Mouse (Mus musculus): ENCODE results near the gene Kntc1. TPM values are rescaled to one million over a fixed set of nuclear protein-coding genes. Genes with fewer than 3 reads are reported as not detected.

Gene Kntc1
- polyA plus RNA-seq, 1 experiment from 2014 or later, result 30.8 TPM

DNA sequence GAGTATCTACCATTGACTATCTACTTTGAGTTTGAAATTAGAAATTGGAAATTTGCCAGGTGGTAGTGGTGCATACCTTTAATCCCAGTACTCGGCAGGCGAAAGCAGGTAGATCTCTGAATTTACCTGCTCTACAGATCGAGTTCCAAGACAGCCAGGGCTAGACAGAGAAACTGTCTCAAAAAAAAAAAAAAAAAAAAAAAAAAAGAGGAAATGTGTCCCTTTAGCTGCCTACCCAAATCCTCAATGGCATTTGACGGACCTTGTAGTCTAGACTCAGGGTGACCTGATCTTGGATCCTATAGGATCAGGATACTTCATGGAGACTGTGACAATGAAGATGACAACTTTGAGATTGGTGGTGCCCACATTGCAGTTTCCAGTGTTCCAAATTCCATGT is 116.9 kb downstream of the Kntc1 start:
- ATAC-seq (ENCODE audit: insufficient read depth, low FRiP score, low TSS enrichment) (no peak), DNase-seq (ENCODE audit: low spot score) (no peak)
- H3K4me1 ChIP-seq (ENCODE audit: control insufficient read depth, insufficient read depth, low read length), result no peaks in the 10 kb centered on the region
- H3K27me3 ChIP-seq (ENCODE audit: control insufficient read depth, insufficient read depth, low read length), result no peaks in the 10 kb centered on the region
- H3K9ac ChIP-seq (ENCODE audit: low read length), result no peak overlapping the region
- H3K4me3 ChIP-seq (ENCODE audit: low read depth, low read length), result no peak overlapping the region
- WGBS, result 91% methylated on average over 4 of the region's 4 CpGs
- no peaks in the 10 kb centered on the region for H3K36me3 ChIP-seq (ENCODE audit: control insufficient read depth, insufficient read depth, low read length)
- no peak overlapping the region for H3K27ac ChIP-seq (ENCODE audit: low read depth, low read length)
- H3K9me3 ChIP-seq (ENCODE audit: control insufficient read depth, low read length), result no peaks in the 10 kb centered on the region
- no peak overlapping the region for H3K4me2 ChIP-seq (ENCODE audit: low read depth)

DNA sequence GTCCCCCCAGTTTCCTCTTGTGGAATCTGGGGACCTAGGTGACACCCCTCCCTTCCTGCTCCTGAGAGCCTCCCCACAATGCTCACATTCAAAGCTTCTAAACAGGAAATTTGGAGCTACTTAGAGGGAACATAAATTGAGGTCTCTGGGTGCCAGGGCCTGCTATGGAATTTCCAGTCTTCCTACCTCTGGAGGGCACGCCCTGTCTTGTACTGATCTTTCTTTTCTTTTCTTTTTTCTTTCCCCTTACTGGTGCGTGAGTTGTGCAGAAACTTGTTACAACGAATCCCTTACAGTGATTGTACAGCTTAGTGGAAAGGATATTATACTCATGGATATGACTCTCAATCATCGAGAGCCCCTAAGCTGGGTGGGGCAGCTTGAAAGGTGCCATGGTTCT is 120.1 kb downstream of the Kntc1 start:
- Histone ChIP-seq H3K4me1 (ENCODE audit: control insufficient read depth, insufficient read depth, low read length) (no peaks in the 10 kb centered on the region), H3K4me2 (ENCODE audit: low read depth) (no peak overlapping the region), H3K9ac (ENCODE audit: low read length) (no peak overlapping the region), H3K4me3 (ENCODE audit: low read depth, low read length) (no peak overlapping the region), H3K9me3 (ENCODE audit: control insufficient read depth, low read length) (no peaks in the 10 kb centered on the region), H3K27me3 (ENCODE audit: control insufficient read depth, insufficient read depth, low read length) (no peaks in the 10 kb centered on the region), H3K36me3 (ENCODE audit: control insufficient read depth, insufficient read depth, low read length) (no peaks in the 10 kb centered on the region), H3K27ac (ENCODE audit: low read depth, low read length) (no peak overlapping the region)
- DNase-seq (ENCODE audit: low spot score) (no peak), ATAC-seq (ENCODE audit: insufficient read depth, low FRiP score, low TSS enrichment) (no peak)
- WGBS, result 84% methylated on average over 4 of the region's 4 CpGs

Other genes starting within 250 kb of the Kntc1 start
- 1.4 and 1.5 TPM in 2 replicates for gene B3gnt4, start 239.3 kb upstream of the Kntc1 start, polyA plus RNA-seq (2014; fragmentation: Nextera tagmentation; extraction: Ambion mirVana)
- 142 and 143 TPM in 2 replicates for gene Diablo, start 225.5 kb upstream of the Kntc1 start, polyA plus RNA-seq (2014; fragmentation: Nextera tagmentation; extraction: Ambion mirVana)
- 0.27 TPM in 1 of 2 replicates, not detected in the other for gene Gm49027, start 224.2 kb upstream of the Kntc1 start, polyA plus RNA-seq (2014; fragmentation: Nextera tagmentation; extraction: Ambion mirVana)
- 38.8 and 39.7 TPM in 2 replicates for gene Vps33a, start 176.7 kb upstream of the Kntc1 start, polyA plus RNA-seq (2014; fragmentation: Nextera tagmentation; extraction: Ambion mirVana)
- 45.1 and 52.2 TPM in 2 replicates for gene Clip1, start 65.1 kb upstream of the Kntc1 start, polyA plus RNA-seq (2014; fragmentation: Nextera tagmentation; extraction: Ambion mirVana)
- 71.3 and 80.5 TPM in 2 replicates for gene Zcchc8, start 28.6 kb upstream of the Kntc1 start, polyA plus RNA-seq (2014; fragmentation: Nextera tagmentation; extraction: Ambion mirVana)
- gene Rsrc2, start 302 bp upstream of the Kntc1 start, polyA plus RNA-seq (2014; fragmentation: Nextera tagmentation; extraction: Ambion mirVana), result 154 and 166 TPM in 2 replicates
- gene Hcar2, start 115.8 kb downstream of the Kntc1 start, polyA plus RNA-seq (2014; fragmentation: Nextera tagmentation; extraction: Ambion mirVana), result 0.16 TPM in 1 of 2 replicates, not detected in the other
- gene Hcar1, start 130.3 kb downstream of the Kntc1 start, polyA plus RNA-seq (2014; fragmentation: Nextera tagmentation; extraction: Ambion mirVana), result not detected in 2 replicates
- gene Denr, start 157.5 kb downstream of the Kntc1 start, polyA plus RNA-seq (2014; fragmentation: Nextera tagmentation; extraction: Ambion mirVana), result 138 and 146 TPM in 2 replicates
- 0.45 TPM in 1 of 2 replicates, not detected in the other for gene Gm43518, start 177.7 kb downstream of the Kntc1 start, polyA plus RNA-seq (2014; fragmentation: Nextera tagmentation; extraction: Ambion mirVana)
- gene Ccdc62, start 181.0 kb downstream of the Kntc1 start, polyA plus RNA-seq (2014; fragmentation: Nextera tagmentation; extraction: Ambion mirVana), result 3.8 and 5.0 TPM in 2 replicates
- 4.4 and 5.3 TPM in 2 replicates for gene Hip1r, start 223.9 kb downstream of the Kntc1 start, polyA plus RNA-seq (2014; fragmentation: Nextera tagmentation; extraction: Ambion mirVana)